Mouse (Mus musculus): ENCODE measurements at regions not wholly inside any gene's neighbourhood (a gene's known extent, or its start where the extent isn't known, plus 50 kb on each side); places are given as distances from the start of the nearest gene placed in this dataset.

DNA sequence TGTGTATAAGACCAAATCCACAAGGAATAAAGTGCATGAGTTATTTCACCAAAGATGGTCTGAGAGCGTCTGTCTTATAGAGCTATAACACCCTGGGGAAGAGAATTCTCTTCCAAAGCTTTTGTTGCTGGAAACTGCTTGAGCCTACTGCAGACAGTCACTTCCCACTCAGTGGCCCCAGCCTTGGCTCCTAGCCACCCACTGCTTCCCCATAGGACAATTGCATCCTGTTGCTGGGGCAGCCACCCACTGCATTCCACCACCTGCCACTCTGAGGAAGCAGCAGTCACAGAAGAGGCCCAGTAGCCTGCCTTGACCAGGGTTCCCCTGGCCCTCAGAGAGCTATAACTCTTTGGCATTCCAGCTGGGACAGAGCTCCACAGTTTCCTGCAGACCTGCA is 409.3 kb downstream of the Tox3 start:
- Histone ChIP-seq H3K9ac (ENCODE audit: insufficient read depth, low read depth) (no peak overlapping the region), H3K9me3 (replicated peaks; ENCODE audit: low read length) (no peaks in the 10 kb centered on the region), H3K4me3 (replicated peaks in 1 of 3; ENCODE audit: low read depth in 2 of 3, low read length in 2 of 3, poor library complexity in 1 of 3) (no peak overlapping the region), H3K4me2 (ENCODE audit: insufficient read depth, low read depth, poor library complexity, severe bottlenecking) (no peak overlapping the region), H3K27ac (ENCODE audit: insufficient read depth, low read depth) (no peak overlapping the region), H3K79me2 (replicated peaks; ENCODE audit: control insufficient read depth, extremely low read depth, insufficient read depth, poor library complexity, severe bottlenecking) (no peaks in the 10 kb centered on the region), H3K27me3 (replicated peaks) (no peaks in the 10 kb centered on the region), H3K4me1 (ENCODE audit: control insufficient read depth in 1 of 2, insufficient read depth in 2 of 2) (no peaks in the 10 kb centered on the region), H3K36me3 (replicated peaks in 1 of 2; ENCODE audit: control insufficient read depth in 1 of 2, insufficient read depth in 1 of 2, low read length in 1 of 2) (no peaks in the 10 kb centered on the region)
- no peak for DNase-seq (ENCODE audit: extremely low read depth)
- dilution Hi-C loops (cut with MboI; ENCODE audit: extremely low pct_ligation_motif_present, extremely low pct_unique_long_range_greater_than_20kb, low sequenced_read_pairs) (no loop called here), in situ Hi-C loops (cut with MboI; ENCODE audit: low pct_ligation_motif_present, low pct_unique_long_range_greater_than_20kb, low sequenced_read_pairs) (no loop called here)
- TF ChIP-seq MAFK (IDR thresholded peaks at IDR 0.05; ENCODE audit: insufficient replicate concordance, low read length) (no peak), NELFE (IDR thresholded peaks at IDR 0.05; ENCODE audit: low read depth, low read length) (no peak), JUN (IDR thresholded peaks at IDR 0.05; ENCODE audit: insufficient read depth, low read depth, low read length) (no peak), IRF4 (IDR thresholded peaks at IDR 0.05; ENCODE audit: low read depth, low read length) (no peak), USF1 (IDR thresholded peaks at IDR 0.05; ENCODE audit: low read depth, low read length) (no peak), ETS1 (conservative IDR thresholded peaks at IDR 0.05; ENCODE audit: low read depth, low read length) (no peak), MAX (IDR thresholded peaks at IDR 0.05; ENCODE audit: low read length) (no peak), UBTF (IDR thresholded peaks at IDR 0.05; ENCODE audit: low read depth, low read length) (no peak), TBP (conservative IDR thresholded peaks at IDR 0.05; ENCODE audit: low read depth, low read length) (no peak), POLR2AphosphoS2 (IDR thresholded peaks at IDR 0.05; ENCODE audit: low read depth, low read length) (no peak), MXI1 (IDR thresholded peaks at IDR 0.05; ENCODE audit: low read depth, low read length) (no peak), SMC3 (IDR thresholded peaks at IDR 0.05; ENCODE audit: low read depth, low read length) (no peak), HCFC1 (IDR thresholded peaks at IDR 0.05; ENCODE audit: low read depth, low read length) (no peak), CHD2 (IDR thresholded peaks at IDR 0.05; ENCODE audit: low read length) (no peak), POLR2A (IDR thresholded peaks at IDR 0.05; ENCODE audit: low read depth, low read length) (no peak), ELF1 (IDR thresholded peaks at IDR 0.05; ENCODE audit: low read depth, low read length) (no peak), KAT2A (IDR thresholded peaks at IDR 0.05; ENCODE audit: insufficient replicate concordance, low read length) (no peak)

DNA sequence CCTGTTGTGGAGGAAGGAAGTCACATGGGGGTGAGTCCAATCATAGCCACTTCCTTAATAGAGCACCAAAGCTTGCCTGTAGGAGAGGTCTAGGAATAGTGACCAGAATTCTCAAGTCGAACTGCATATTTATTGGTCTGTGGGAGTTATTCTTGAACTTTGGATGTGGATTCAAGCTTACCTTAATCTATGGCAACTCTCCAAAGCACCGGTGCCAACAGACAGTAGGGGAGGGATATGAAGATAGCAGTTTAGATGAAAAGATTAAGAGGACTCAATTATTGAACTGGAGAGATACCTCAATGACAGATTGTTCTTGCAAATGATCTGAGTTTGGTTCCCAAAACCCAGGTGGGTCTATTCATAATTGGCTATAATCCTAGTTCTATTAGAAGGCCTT is 413.6 kb downstream of the Tox3 start:
- no peak overlapping the region for H3K4me3 ChIP-seq (replicated peaks in 1 of 3; ENCODE audit: low read depth in 2 of 3, low read length in 2 of 3, poor library complexity in 1 of 3)
- H3K27ac ChIP-seq (ENCODE audit: insufficient read depth, low read depth), result no peak overlapping the region
- H3K9ac ChIP-seq (ENCODE audit: insufficient read depth, low read depth), result no peak overlapping the region
- no peak for DNase-seq (ENCODE audit: extremely low read depth)
- H3K27me3 ChIP-seq (replicated peaks), result no peaks in the 10 kb centered on the region
- H3K9me3 ChIP-seq (replicated peaks; ENCODE audit: low read length), result no peaks in the 10 kb centered on the region
- in situ Hi-C loops (cut with MboI; ENCODE audit: low pct_ligation_motif_present, low pct_unique_long_range_greater_than_20kb, low sequenced_read_pairs) (no loop called here), dilution Hi-C loops (cut with MboI; ENCODE audit: extremely low pct_ligation_motif_present, extremely low pct_unique_long_range_greater_than_20kb, low sequenced_read_pairs) (no loop called here)
- H3K4me1 ChIP-seq (ENCODE audit: control insufficient read depth in 1 of 2, insufficient read depth in 2 of 2), result no peaks in the 10 kb centered on the region
- H3K36me3 ChIP-seq (replicated peaks in 1 of 2; ENCODE audit: control insufficient read depth in 1 of 2, insufficient read depth in 1 of 2, low read length in 1 of 2), result no peaks in the 10 kb centered on the region
- H3K79me2 ChIP-seq (replicated peaks; ENCODE audit: control insufficient read depth, extremely low read depth, insufficient read depth, poor library complexity, severe bottlenecking), result no peaks in the 10 kb centered on the region
- H3K4me2 ChIP-seq (ENCODE audit: insufficient read depth, low read depth, poor library complexity, severe bottlenecking), result no peak overlapping the region
- TF ChIP-seq IRF4 (IDR thresholded peaks at IDR 0.05; ENCODE audit: low read depth, low read length) (no peak), HCFC1 (IDR thresholded peaks at IDR 0.05; ENCODE audit: low read depth, low read length) (no peak), TBP (conservative IDR thresholded peaks at IDR 0.05; ENCODE audit: low read depth, low read length) (no peak), SIN3A (IDR thresholded peaks at IDR 0.05; ENCODE audit: low read length) (no peak), MYC (IDR thresholded peaks at IDR 0.05; ENCODE audit: low read depth, low read length) (no peak), USF2 (conservative IDR thresholded peaks at IDR 0.05; ENCODE audit: low read depth, low read length) (no peak), ZC3H11A (IDR thresholded peaks at IDR 0.05; ENCODE audit: low read depth, low read length) (no peak), UBTF (IDR thresholded peaks at IDR 0.05; ENCODE audit: low read depth, low read length) (no peak), CHD1 (IDR thresholded peaks at IDR 0.05; ENCODE audit: low read depth, low read length) (no peak), USF1 (IDR thresholded peaks at IDR 0.05; ENCODE audit: low read depth, low read length) (no peak), ETS1 (conservative IDR thresholded peaks at IDR 0.05; ENCODE audit: low read depth, low read length) (no peak), MAZ (IDR thresholded peaks at IDR 0.05; ENCODE audit: low read depth, low read length) (no peak), MAFK (IDR thresholded peaks at IDR 0.05; ENCODE audit: insufficient replicate concordance, low read length) (no peak), SMC3 (IDR thresholded peaks at IDR 0.05; ENCODE audit: low read depth, low read length) (no peak), CHD2 (IDR thresholded peaks at IDR 0.05; ENCODE audit: low read length) (no peak), EP300 (IDR thresholded peaks at IDR 0.05; ENCODE audit: low read length) (no peak), ELF1 (IDR thresholded peaks at IDR 0.05; ENCODE audit: low read depth, low read length) (no peak), RAD21 (IDR thresholded peaks at IDR 0.05; ENCODE audit: low read depth, low read length) (no peak), CTCF (conservative IDR thresholded peaks at IDR 0.05 in 1 of 2, IDR thresholded peaks at IDR 0.05 in 1 of 2; ENCODE audit: low read depth in 2 of 2, low read length in 2 of 2) (no peak)
